Mouse (Mus musculus): Measurements from ENCODE around the gene Dync1i1. TPM values are rescaled to one million over a fixed set of nuclear protein-coding genes. Genes with fewer than 3 reads are reported as not detected.

Dync1i1 gene
- polyA plus RNA-seq, 1 experiment from 2014 or later = 16.2 TPM

DNA sequence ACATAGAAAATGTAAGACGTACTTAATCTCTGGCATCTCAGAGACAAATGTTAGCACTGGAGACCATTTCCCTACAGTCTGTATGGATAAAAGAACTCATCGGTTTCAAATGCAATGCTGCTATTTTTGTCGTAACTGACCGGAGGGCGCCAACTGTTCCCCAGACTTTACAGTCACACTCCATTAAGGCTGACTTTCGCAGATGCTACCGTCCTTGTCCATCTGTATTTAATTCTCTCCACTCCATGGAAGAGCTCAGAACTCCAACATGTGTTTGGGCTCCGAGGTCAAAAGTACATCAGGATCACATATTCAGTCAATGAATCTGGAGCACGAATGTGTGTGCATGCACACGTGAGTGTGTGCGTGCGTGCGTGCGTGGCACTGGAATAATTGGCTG, 58.4 kb downstream of the Dync1i1 start:
- H3K27ac ChIP-seq = no peak overlapping the region
- no peaks in the 10 kb centered on the region for H3K4me1 ChIP-seq
- no peak overlapping the region for H3K9ac ChIP-seq
- H3K27me3 ChIP-seq (replicated peaks) = no peaks in the 10 kb centered on the region
- H3K4me2 ChIP-seq (replicated peaks) = no peak overlapping the region
- H3K36me3 ChIP-seq = no peaks in the 10 kb centered on the region
- no peak overlapping the region for H3K4me3 ChIP-seq
- no peaks in the 10 kb centered on the region for H3K9me3 ChIP-seq
- WGBS = 82% methylated on average over 14 of the region's 14 CpGs
- ATAC-seq (ENCODE audit: low FRiP score, low read depth) = no peak

DNA sequence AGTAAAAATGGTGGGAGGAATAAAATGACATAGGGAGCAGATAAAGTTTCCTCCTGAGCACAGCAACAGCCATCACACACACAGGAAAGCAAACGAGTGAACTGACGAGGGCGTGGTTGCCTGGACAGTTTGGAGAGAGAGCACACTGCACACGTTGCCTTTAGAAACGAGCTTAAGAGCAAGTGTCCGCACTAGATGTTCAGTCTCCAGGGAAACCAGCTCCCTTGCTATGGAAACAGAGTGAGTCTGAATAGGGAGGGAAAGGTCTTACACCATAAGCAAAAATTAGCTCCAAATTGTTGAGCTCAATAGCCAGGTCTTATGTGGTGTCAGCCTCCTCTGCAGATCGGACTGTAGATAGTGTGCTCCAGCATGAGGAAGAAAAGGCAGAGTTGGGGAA, 65.2 kb downstream of the Dync1i1 start:
- Histone ChIP-seq H3K9ac (no peak overlapping the region), H3K4me1 (no peaks in the 10 kb centered on the region), H3K4me2 (replicated peaks) (no peak overlapping the region), H3K4me3 (no peak overlapping the region), H3K27ac (no peak overlapping the region), H3K36me3 (no peaks in the 10 kb centered on the region), H3K27me3 (replicated peaks) (no peaks in the 10 kb centered on the region), H3K9me3 (no peaks in the 10 kb centered on the region)
- WGBS = 62% methylated on average over 7 of the region's 7 CpGs
- no peak for ATAC-seq (ENCODE audit: low FRiP score, low read depth)

DNA sequence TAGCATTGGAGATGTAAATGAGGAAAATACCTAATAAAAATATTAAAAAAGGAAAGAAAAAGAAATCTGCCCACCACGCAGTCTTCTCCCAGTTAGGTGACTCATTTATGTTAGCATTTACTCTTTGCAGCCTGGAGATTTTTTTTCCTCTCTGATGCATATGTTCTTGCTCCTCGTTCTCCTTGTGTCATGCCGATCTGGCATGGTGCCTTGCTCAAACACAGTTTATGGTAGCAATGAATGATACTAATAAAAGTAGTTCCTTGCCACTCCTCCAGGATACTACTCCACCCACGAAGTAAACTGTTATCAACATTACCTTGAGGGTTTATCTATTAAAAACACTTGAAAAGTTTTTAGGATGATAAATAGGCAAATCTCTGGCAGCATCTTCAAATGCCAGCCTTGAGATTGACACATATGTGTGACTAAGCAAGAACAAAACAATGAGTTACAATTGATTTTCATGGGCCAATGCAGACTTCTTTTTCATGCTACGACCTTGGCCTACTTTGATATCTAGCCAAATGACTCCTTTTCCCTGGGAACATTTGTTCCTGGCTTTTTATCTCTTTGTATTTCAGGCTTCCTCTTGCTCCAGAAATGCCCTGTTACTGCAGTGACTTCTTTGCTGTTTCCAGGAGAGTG, 68.8 kb downstream of the Dync1i1 start:
- Histone ChIP-seq H3K4me2 (replicated peaks) (no peak overlapping the region), H3K4me3 (no peak overlapping the region), H3K9ac (no peak overlapping the region), H3K4me1 (no peaks in the 10 kb centered on the region), H3K27me3 (replicated peaks) (no peaks in the 10 kb centered on the region), H3K27ac (no peak overlapping the region), H3K36me3 (no peaks in the 10 kb centered on the region), H3K9me3 (no peaks in the 10 kb centered on the region)
- no peak for ATAC-seq (ENCODE audit: low FRiP score, low read depth)
- WGBS = 62% methylated on average over 5 of the region's 5 CpGs

DNA sequence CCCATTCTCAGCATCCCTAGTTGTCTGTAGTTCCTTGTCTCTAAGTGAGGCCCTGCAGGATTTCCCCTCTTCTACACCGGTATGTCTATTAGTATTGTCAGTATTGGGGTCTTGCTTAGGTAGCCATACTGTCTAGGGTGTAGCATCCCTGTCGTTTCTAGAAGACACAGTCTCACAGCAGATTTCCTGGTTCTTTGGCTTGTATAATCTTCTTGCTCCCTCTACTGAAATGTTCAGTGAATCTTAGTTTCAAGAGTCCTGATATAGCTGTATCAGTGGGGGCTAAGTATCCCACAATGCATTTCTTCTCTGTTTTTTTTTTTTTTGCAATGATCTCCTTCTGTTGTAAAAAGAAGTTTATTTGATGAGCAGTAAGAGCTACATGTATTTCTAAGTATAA, 69.9 kb downstream of the Dync1i1 start:
- Histone ChIP-seq H3K27me3 (replicated peaks) (no peaks in the 10 kb centered on the region), H3K36me3 (no peaks in the 10 kb centered on the region), H3K4me3 (no peak overlapping the region), H3K4me2 (replicated peaks) (no peak overlapping the region), H3K27ac (no peak overlapping the region), H3K9me3 (no peaks in the 10 kb centered on the region), H3K9ac (no peak overlapping the region), H3K4me1 (no peaks in the 10 kb centered on the region)
- WGBS = 80% methylated on average over 2 of the region's 2 CpGs
- no peak for ATAC-seq (ENCODE audit: low FRiP score, low read depth)

DNA sequence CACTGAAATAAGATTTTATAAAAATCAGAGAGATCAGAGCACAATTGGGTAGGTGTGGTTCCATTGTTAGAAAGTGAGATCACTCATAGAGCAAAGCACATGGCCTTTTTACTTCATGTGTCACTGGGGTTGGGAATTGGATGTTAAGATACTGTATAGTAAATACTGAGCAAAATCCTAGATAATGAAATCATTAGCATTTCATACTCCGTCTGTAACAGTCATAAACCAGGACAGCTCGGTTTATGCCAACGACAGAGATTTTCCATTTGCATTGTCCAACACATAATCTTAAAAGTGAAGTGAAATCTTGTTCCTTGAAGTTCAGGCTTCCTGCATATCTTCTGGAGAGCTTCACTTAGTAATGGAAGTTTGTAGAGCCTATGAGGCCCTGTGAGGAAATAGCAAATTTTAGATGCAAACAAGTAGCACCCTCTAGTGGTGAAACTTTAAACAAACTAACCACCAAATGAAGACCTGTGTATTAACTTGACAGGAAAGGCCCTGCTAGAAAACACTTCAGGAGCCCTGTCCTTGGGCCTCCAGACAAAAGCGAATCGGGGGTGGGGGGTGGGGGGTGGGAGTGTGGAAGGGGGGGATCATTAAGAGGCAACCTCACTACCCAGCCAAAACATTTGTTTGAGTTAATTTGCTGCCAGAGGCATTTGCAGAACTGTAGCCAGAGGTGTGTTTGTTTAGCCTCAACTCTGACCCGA, 76.8 kb downstream of the Dync1i1 start:
- ATAC-seq (ENCODE audit: low FRiP score, low read depth) = peak; percentile 49
- Histone ChIP-seq H3K4me2 (replicated peaks) (no peak overlapping the region), H3K4me1 (no peaks in the 10 kb centered on the region), H3K9ac (no peak overlapping the region), H3K36me3 (no peaks in the 10 kb centered on the region), H3K9me3 (no peaks in the 10 kb centered on the region), H3K27me3 (replicated peaks) (no peaks in the 10 kb centered on the region), H3K4me3 (no peak overlapping the region), H3K27ac (no peak overlapping the region)
- WGBS = 52% methylated on average over 6 of the region's 6 CpGs

DNA sequence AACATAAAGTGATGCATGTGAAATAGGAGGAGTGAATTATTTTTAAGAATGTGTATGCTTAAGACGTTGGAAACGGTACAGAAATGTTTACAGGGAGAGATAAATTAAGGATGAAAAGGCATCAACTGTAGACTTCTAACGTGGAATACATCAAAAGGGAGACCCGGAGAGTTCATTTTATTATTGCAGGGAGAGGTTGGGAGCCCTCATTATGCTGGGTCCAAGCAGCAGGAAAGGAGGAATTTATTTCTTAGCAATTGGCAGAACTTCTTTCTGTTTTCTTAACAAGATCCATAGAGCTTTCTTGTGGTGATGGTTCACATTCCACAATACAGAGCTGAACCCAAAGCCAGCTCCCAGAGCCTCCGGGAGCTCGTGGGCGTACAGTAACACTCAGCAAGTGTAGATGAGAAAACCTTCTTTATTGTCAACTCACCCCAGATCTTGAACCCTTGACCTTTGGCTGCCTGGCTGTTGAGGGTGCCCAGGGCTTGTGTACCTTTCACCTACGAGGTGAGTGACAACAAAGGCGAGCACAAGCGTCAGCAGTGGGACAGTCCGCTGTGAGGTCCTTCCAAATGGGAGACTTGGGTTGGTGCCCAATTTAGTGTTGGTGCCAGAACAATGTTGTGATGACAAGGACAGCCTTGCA, 77.5 kb downstream of the Dync1i1 start:
- Histone ChIP-seq H3K4me1 (no peaks in the 10 kb centered on the region), H3K27ac (no peak overlapping the region), H3K4me2 (replicated peaks) (no peak overlapping the region), H3K9ac (no peak overlapping the region), H3K36me3 (no peaks in the 10 kb centered on the region), H3K4me3 (no peak overlapping the region), H3K9me3 (no peaks in the 10 kb centered on the region), H3K27me3 (replicated peaks) (no peaks in the 10 kb centered on the region)
- no peak for ATAC-seq (ENCODE audit: low FRiP score, low read depth)
- WGBS = 63% methylated on average over 11 of the region's 11 CpGs

DNA sequence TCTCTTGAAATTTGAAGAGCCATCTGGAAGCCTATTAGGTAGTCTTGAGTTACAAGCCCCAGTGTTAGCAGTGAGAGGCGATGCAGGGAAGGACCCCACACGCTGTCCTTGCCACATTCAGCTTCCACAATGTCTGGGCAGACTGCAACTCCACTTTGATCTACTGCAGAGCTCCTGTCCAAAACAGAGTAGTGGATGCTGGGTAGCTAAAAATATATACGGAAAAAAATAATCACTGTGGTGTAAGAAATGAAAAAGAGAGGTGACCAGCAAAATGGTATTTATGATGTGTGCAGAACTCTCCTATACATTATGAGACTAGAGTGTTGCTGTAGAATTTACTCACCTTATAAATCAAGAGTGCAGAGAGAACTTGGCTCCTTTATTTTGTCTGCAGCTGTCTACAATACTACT, 82.6 kb downstream of the Dync1i1 start:
- H3K27ac ChIP-seq = no peak overlapping the region
- no peak overlapping the region for H3K4me3 ChIP-seq
- no peaks in the 10 kb centered on the region for H3K27me3 ChIP-seq (replicated peaks)
- H3K4me2 ChIP-seq (replicated peaks) = no peak overlapping the region
- no peak overlapping the region for H3K9ac ChIP-seq
- 71% methylated on average over 3 of the region's 3 CpGs for WGBS
- no peaks in the 10 kb centered on the region for H3K9me3 ChIP-seq
- ATAC-seq (ENCODE audit: low FRiP score, low read depth) = no peak
- no peaks in the 10 kb centered on the region for H3K36me3 ChIP-seq
- no peaks in the 10 kb centered on the region for H3K4me1 ChIP-seq

DNA sequence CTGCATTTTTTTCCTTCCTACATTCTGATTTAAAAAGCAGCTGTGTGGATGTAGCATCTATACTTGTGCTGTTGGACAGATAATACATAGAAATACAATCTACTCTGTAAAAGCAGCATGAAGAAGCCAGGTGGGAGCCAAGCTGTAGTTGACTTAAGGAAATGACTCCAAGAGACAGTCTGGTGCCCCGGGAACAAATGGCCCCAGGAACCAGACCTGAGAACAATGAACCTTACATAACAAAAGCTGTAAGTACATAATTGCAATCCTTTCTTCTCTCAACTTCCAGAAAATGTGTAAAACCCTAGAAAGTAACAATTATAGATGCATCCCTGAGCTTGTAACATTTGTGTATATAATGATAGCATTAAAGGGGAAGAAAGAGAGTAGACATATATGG, 86.6 kb downstream of the Dync1i1 start:
- H3K9me3 ChIP-seq = no peaks in the 10 kb centered on the region
- no peaks in the 10 kb centered on the region for H3K27me3 ChIP-seq (replicated peaks)
- H3K36me3 ChIP-seq = no peaks in the 10 kb centered on the region
- ATAC-seq (ENCODE audit: low FRiP score, low read depth) = no peak
- H3K9ac ChIP-seq = no peak overlapping the region
- 41% methylated on average over 1 of the region's 1 CpGs for WGBS
- H3K27ac ChIP-seq = no peak overlapping the region
- H3K4me2 ChIP-seq (replicated peaks) = no peak overlapping the region
- H3K4me1 ChIP-seq = no peaks in the 10 kb centered on the region
- H3K4me3 ChIP-seq = no peak overlapping the region

DNA sequence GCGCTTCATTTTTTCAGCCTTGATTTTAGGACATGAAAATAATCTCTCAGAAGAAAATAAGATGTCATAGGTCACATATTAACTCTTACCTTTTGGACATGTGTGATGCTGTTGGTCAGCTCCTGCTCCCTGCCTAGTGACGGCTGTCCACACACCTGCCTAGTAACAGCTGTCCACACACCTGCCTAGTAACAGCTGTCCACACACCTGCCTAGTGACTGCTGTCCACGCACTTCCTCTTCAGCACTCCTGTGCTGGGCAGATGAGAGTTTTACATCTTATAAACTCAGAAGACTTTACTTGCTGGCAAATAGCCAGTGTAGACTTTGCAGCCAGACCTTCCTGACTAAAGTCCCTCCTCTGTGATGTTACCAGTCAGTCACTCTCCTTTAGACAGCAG, 94.2 kb downstream of the Dync1i1 start:
- H3K27me3 ChIP-seq (replicated peaks) = no peaks in the 10 kb centered on the region
- no peak overlapping the region for H3K9ac ChIP-seq
- ATAC-seq (ENCODE audit: low FRiP score, low read depth) = no peak
- no peaks in the 10 kb centered on the region for H3K36me3 ChIP-seq
- H3K27ac ChIP-seq = no peak overlapping the region
- no peaks in the 10 kb centered on the region for H3K4me1 ChIP-seq
- H3K4me3 ChIP-seq = no peak overlapping the region
- WGBS = 86% methylated on average over 3 of the region's 3 CpGs
- H3K4me2 ChIP-seq (replicated peaks) = no peak overlapping the region
- no peaks in the 10 kb centered on the region for H3K9me3 ChIP-seq

DNA sequence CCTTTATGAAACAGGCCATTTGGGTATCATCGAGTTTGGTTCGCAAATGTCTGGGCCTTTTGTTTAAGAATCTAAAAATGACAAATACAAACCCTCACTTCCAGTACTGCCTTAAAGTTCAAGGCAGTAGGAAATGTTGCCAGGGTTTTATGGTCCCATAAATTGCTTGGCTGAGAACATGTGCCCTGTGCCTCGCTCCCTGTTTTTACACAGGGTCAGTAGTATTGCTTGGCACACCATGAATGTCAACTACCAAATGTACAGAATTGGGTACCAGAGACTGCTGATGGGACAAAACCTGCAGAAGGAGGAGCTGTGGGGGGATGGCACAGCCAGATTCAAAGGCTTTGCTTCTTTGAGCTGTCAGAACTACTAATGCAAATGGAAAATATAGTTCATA, 100.0 kb downstream of the Dync1i1 start:
- Histone ChIP-seq H3K9ac (no peak overlapping the region), H3K4me1 (no peaks in the 10 kb centered on the region), H3K4me3 (no peak overlapping the region), H3K9me3 (no peaks in the 10 kb centered on the region), H3K36me3 (no peaks in the 10 kb centered on the region), H3K27ac (no peak overlapping the region), H3K27me3 (replicated peaks) (no peaks in the 10 kb centered on the region), H3K4me2 (replicated peaks) (no peak overlapping the region)
- no peak for ATAC-seq (ENCODE audit: low FRiP score, low read depth)
- 82% methylated on average over 3 of the region's 3 CpGs for WGBS

DNA sequence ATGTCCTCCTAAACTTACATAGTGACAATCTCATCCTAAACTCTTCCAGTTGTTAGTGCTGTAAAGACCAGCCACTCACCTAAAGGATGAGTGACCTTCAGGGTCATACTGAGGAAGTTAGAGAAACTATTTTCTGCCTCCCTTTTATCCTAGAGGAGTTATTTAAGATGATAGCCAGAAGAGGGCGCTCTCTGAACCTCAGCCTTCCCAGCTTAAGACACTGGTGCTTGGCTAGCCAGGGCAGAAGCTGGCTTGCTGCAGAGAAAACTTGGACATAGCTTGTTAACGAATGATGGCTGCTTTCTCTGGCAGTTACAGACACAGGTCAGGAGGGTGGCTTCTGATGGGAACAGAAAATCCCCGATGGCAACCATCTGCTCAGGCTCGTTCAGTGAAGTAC, 101.6 kb downstream of the Dync1i1 start:
- no peaks in the 10 kb centered on the region for H3K27me3 ChIP-seq (replicated peaks)
- H3K9ac ChIP-seq = no peak overlapping the region
- no peaks in the 10 kb centered on the region for H3K4me1 ChIP-seq
- H3K4me2 ChIP-seq (replicated peaks) = no peak overlapping the region
- ATAC-seq (ENCODE audit: low FRiP score, low read depth) = no peak
- H3K36me3 ChIP-seq = no peaks in the 10 kb centered on the region
- no peaks in the 10 kb centered on the region for H3K9me3 ChIP-seq
- 61% methylated on average over 4 of the region's 4 CpGs for WGBS
- no peak overlapping the region for H3K27ac ChIP-seq
- no peak overlapping the region for H3K4me3 ChIP-seq

DNA sequence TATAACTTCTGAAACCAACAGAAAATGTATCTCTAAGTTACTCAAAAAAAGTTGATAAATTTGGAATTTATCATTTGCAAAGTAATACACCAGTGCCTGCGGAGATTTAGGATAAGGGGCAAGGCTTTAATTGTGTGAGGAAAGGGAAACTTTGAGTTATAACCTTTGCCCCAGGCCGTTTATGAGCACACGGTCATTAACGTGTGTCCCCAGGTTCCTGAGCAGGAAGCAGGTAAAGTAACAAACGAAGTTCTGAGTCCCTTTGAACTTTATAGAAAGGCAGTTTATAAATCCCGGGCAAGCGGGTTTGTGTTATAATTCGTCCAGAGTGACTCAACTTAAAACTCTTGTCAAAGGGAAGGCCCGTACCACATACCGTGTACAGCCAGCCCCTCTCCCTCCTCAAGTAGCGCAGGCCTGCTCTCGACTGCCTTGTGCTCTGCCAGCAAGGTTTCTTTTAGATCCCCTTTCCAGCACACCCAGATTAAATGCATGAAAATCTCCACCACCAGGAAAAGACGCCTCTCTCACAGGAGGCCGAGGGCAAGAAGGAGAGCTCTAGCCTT, 103.1 kb downstream of the Dync1i1 start:
- Histone ChIP-seq H3K27me3 (replicated peaks) (no peaks in the 10 kb centered on the region), H3K9me3 (no peaks in the 10 kb centered on the region), H3K36me3 (no peaks in the 10 kb centered on the region), H3K27ac (no peak overlapping the region), H3K4me1 (no peaks in the 10 kb centered on the region), H3K9ac (no peak overlapping the region), H3K4me2 (replicated peaks) (no peak overlapping the region), H3K4me3 (no peak overlapping the region)
- no peak for ATAC-seq (ENCODE audit: low FRiP score, low read depth)
- WGBS = 69% methylated on average over 14 of the region's 14 CpGs

Data from neural tube, embryonic 12.5 days (tissue).